Mouse (Mus musculus) neutrophil, adult 83 days (primary cell): Measurements from ENCODE around the gene She. TPM values are rescaled to one million over a fixed set of nuclear protein-coding genes. Genes with fewer than 3 reads are reported as not detected.

Experiments
- total RNA-seq, 2 experiments: library from RNA; stranded (reverse); gene quantifications; one replicate each; pipeline ENCODE4 v1.2.4; 2023

She gene
- total RNA-seq: not detected

DNA sequence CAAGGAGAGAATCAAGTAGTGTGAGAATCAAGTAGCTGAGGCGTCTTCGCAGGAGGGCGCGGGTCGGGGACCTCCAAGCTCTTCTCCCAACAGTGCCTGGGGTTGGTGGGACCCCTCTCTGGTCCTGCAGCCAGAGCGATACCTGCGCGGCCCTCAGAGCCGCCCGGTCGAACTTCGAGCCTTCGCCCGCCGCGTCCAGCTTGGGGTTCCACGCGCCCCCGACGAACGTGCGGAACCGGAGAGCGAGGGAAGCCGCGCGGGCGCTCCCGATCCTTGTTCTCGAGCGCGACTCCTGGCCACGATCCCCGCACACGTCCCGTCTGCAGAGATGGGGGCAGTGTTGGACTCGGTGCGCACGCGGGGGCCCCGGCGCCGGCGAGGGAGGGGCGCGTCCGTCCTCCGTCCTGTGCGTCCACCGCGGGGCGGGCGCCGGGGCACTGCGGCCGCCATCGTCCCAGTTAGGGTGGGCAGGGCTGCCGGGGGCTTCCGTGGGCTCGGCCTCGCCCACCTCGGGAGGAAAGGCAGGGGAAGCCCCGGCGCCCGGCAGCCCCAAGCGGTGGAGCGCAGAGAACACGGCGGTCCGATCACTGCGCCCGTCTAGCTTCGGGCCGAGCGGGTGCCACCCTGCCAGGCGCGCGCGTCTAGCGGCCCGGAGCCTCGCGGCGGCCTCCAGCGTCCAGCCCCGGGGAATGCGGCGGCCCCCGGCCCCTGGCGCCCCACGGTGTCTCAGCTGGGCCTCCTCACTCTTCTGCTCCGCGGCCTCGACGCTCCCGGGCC is at the start of gene She:
She (plus strand) TSS at position 556 of the 777 bp plus-strand sequence.

Other genes starting within 250 kb of the She start
- 10 to 100 TPM; 58.1 to 65.2 TPM for gene Adar, start 116.3 kb upstream of the She start, total RNA-seq
- gene Chrnb2, start 66.7 kb upstream of the She start, total RNA-seq: under 1 TPM; 0.44 TPM
- gene Ube2q1, start 57.8 kb upstream of the She start, total RNA-seq: 10 to 100 TPM; 67.8 to 72.4 TPM
- gene Il6ra, start 81.8 kb downstream of the She start, total RNA-seq: 100 to 1,000 TPM; 103 to 132 TPM
- 10 to 100 TPM; 12.4 to 14.1 TPM for gene Atp8b2, start 132.1 kb downstream of the She start, total RNA-seq
- 10 to 100 TPM; 40.6 to 48.0 TPM for gene Hax1, start 167.4 kb downstream of the She start, total RNA-seq
- gene 4933434E20Rik, start 220.3 kb downstream of the She start, total RNA-seq: 10 to 100 TPM; 47.2 TPM
- 100 to 1,000 TPM; 131 to 133 TPM for gene Ubap2l, start 221.3 kb downstream of the She start, total RNA-seq
- gene Tpm3, start 241.3 kb downstream of the She start, total RNA-seq: 100 to 1,000 TPM; 729 to 799 TPM